Mouse (Mus musculus): ENCODE measurements at regions not wholly inside any gene's neighbourhood (a gene's known extent, or its start where the extent isn't known, plus 50 kb on each side); places are given as distances from the start of the nearest gene placed in this dataset.

GRCm38 (mm10) chr7:115274836-115275235, 531.3 kb downstream of the Insc start:
- TF ChIP-seq CTCF (IDR thresholded peaks at IDR 0.05; ENCODE audit: control insufficient read depth, insufficient read depth, low read length) (no peak), POLR2A (IDR thresholded peaks at IDR 0.05; ENCODE audit: borderline replicate concordance, control insufficient read depth, low read depth, low read length) (no peak)
